Mouse (Mus musculus) kidney, postnatal 10 days (tissue): Measurements from ENCODE around the gene Mocs1.
A peak's percentile ranks its signal among the peaks of the same experiment; 100 is the strongest.
"Not testable (repeated sequence)": the region's sequence is repeated elsewhere in the genome, so short reads cannot be mapped to it uniquely, and the experiment has no call there.

ENCODE experiments used
- DNase-seq: peaks from one replicate; pipeline ENCODE4 v3.0.0; 2021; ENCODE audit warnings: mixed read lengths

The Mocs1 gene

DNA sequence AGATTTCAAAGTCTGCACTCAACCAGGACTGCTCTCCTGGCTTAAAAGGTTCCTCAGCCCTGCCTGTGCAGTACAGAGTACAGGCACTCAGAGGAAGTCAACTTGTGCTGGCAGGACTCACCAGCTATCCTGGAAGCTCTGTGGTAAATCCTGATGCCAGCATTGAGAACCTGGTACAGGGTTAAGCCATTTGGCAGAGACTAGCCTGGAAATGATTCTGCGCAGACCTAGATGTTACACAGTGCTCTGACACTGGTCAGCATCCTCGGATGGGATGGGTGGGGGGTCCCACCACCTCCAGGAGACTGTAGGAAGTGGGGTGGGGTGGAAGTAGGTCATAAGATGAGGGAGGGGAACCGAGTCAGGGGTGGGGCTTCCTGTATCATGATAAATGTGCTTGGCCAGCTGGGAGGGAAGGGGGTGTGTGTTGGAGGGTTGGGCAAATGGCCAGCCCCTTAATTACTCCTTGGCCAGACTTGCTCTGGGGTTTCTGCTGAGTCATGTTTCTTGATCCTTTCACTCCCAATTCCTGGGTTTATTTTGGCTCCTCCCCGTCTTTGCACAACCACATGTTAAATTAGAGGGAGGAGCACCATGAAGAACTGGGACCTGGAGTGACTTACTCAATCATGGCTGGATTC, 4.0 kb downstream of the Mocs1 start:
- peak; percentile 87 for DNase-seq

DNA sequence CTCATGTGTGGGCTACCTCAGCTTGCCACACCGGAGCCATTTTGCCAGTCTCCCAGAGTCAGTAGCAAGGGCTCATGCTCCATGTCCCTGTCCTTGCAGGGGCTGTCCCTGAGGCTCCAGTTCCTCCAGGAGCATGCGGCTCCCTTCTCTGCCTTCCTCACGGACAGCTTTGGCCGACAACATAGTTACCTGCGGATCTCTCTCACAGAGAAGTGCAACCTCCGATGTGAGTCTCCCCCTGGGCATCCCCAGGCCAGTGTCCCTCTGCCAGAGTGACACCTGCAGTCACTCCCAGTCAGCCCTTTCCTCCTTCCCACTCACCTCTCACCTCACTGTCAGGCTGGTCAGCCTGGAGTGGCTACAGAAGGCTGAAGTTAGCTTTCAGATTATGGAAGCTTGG, 4.9 kb downstream of the Mocs1 start:
- DNase-seq = peak; percentile 6

DNA sequence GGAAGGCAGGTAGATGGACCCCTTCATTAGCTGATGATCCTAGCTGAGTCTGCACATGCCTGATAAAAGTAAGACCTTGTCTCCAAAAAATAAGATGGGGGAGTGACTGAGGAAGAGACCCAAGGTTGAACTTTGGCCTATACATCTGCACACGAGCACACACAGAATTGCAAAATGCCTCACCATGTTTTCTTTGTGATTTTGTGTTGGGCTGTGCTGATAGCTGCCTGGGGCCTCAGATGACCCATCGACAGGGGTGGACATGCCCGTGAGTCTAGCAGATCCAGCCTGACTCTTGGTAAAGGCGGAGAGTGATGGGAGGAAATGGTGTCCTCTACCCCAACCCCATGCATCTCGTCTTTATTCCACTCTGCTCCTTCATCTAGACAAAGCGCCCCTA, 6.1 kb downstream of the Mocs1 start:
- DNase-seq = peak; percentile 2

DNA sequence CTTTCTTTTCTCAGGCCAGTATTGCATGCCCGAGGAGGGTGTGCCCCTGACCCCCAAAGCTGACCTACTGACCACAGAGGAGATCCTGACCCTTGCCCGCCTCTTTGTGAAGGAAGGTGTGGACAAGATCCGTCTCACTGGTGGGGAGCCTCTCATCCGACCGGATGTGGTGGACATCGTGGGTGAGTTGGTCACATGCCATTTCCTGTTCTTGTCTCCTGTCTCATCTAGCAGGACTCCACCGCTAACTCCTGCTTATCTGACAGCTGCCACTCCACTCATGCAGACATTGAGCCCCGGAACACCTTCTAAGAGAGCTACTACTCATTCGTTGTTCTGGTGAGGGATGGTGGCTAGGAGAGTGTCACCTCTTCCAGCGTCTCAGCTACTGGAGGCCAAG, 6.9 kb downstream of the Mocs1 start:
- DNase-seq = peak; percentile 6

DNA sequence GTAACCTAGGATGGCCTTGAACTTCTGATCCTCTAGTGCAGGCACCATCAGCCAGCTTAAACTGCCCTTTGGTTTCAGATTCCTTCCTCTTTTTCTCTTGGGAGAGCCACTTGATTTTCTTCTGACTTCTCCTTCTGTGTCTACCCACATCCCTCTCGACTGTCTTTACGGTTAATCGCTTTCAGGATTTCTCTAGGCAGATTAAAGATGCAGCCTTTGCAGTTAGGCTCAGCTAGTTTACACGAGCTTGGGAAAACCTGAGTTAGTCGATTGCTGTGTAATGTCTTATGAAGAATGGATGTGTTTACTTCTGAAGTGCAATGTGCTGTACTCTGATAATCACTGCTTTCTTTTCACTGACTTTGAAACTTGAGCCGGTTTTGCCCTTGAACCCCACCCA, 8.5 kb downstream of the Mocs1 start:
- DNase-seq = no peak

DNA sequence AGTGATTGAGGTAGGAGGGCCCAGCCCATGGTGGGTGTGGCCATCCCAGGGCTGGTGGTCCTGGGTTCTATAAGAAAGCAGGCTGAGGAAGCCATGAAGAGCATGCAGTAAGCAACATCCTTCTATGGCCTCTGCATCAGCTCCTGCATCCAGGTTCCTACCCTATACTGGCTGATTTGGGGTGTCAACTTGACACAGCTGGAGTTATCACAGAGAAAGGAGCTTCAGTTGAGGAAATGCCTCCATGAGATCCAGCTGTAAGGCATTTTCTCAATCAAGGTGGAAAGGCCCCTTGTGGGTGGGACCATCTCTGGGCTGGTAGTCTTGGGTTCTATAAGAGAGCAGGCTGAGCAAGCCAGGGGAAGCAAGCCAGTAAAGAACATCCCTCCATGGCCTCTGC, 9.1 kb downstream of the Mocs1 start:
- DNase-seq = peak; percentile 4

DNA sequence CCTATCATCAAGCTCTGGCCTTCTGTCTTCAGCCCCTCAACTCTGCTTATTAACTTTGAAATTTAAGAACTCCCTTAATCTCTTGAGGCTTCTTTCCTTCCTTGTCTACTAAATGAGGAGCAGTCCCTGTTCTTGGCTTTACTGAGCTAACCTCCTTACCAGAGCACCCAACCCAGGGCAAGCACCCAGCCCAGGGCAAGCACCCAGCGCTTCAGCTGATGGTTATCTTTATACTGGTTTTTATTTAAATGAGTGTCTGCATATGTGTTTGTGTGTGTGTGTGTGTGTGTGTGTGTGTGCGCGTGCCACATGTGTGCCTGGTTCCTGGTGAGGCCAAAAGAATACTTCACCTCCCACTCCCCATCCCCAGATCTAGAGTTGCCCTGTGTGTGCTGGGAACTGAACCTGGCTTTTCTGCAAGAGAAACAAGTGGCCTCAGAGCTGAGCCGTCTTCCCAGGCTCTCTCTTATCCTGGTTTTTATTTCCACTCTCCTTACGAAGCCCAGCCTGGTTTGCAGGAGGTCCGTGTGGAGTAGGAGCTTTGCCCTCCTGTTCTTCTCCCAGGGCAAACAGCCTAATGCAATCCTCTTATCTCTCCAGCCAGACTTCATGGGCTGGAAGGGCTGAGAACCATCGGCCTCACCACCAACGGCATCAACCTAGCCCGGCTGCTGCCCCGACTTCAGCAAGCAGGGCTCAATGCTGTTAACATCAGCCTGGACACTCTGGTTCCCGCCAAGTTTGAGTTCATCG, 10.8 kb downstream of the Mocs1 start:
- DNase-seq = peak; percentile 2

DNA sequence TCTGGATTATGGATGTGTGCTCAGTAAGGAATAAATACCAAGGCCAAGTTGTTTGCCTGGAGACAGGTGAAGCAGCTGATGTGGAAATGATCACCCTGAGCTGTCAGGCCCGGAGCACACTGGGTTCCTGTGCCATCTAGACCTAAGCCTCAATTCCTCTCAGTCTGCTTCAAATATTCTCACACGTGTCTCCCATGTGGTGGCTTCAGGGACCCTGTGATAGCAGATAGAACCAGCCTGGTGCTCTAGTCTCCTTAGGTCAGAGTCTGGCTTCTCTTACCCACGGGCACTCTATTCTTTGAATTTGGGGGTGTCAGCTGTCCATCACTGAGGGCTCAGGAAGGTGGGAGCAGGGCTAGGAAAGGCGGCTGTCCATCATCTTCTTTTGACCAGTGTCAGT, 11.5 kb downstream of the Mocs1 start:
- DNase-seq = no peak

DNA sequence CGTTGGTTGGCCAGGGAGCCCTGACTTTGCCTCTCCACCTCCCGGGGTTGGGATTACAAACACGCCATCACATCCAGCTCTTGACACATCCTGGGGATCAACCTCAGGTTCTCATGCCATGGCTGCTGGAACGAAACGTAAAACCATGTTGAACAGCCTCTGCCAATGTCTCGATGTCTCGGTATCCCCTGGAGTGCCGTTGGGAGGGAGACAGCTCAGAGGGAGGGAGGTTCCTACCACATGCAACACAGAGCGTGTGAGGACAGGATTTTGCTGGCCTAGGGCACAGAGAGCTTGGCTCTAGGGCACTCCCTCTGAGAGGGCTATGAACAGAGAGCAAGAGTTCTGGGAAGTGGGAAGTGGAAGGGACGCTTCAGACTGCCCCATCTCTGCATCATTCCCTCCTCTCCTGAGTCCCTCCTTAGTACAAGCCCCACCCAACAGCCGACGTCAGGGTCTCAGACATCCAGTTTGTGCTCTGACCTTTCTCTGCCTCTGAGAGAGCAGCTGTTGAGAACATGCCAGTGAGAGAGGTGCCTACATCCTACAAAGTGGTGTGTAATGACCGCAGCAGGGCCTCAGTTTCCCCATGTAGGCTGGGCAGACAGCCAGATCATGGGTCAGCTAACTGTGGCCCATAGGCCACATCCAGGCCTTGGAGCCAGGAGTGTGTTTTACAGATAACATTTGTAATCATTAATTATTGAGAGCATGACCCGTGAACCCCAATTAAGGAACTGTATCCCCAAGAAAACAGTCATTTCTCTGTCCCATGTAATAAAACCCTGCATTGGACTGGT, 12.4 kb downstream of the Mocs1 start:
- DNase-seq = peak; percentile 13

DNA sequence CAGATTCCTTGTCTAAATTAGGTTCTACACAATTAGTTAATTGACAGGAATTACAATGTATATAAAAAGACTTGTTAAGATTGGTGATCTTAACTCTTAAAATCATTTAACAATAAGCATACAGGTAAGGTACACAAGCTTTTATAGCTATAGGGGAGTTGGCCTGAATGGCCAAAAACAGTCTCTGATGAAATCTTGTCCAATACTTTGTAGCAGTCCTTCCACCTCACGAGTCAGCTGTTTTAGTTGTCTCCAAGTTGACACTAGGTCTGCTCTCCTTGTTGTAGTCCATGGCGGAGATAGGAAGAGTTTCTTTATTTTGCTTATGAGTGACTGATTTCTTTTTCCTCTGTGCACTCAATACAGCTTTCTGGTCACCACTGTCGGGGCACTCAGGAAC, 14.7 kb downstream of the Mocs1 start:
- not testable (repeated sequence) for DNase-seq

DNA sequence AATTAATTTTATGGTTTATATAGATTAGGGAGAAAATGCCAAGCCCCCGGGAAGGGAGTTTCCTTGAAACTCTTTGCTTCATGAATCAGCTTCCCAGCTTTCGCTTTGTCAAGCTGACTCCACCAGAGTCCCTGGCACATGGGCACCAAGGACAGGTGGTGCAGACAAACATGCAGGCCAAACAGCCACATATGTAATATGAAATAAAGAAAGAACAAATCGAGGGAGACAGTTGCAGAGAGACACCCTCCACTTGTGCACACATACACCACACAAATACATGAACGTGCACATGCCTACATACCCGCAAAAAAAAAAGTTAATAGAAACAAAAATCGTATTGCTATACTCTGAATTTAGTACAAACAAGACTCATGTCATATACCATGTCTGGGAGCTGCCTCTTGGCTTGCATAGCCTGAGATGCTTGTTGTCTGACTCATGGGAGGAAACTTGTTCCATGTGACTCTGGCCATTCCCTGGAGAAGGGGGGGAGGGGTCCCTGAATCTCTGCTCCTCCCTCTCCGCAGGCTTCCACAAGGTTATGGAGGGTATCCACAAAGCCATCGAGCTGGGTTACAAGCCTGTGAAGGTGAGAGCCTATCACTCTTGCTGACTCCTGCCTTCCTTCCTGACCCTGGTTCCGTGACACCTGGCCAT, 20.5 kb downstream of the Mocs1 start:
- peak; percentile 46 for DNase-seq

DNA sequence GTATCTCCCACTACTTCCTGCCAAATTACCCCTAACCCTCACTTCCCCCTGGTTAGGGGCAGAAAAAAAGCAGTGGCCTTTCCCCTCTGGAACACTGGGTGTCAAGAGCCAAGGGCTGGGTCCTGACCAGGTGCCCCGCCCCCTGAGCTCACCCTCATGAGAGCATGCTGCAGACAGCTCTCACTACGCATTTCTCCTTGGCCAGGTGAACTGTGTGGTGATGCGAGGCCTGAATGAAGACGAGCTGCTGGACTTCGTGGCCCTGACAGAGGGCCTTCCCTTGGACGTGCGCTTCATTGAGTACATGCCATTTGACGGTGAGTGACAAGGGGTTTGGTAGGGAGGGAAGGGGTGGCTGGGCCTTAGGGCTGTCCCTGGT, 21.1 kb downstream of the Mocs1 start:
- no peak for DNase-seq

DNA sequence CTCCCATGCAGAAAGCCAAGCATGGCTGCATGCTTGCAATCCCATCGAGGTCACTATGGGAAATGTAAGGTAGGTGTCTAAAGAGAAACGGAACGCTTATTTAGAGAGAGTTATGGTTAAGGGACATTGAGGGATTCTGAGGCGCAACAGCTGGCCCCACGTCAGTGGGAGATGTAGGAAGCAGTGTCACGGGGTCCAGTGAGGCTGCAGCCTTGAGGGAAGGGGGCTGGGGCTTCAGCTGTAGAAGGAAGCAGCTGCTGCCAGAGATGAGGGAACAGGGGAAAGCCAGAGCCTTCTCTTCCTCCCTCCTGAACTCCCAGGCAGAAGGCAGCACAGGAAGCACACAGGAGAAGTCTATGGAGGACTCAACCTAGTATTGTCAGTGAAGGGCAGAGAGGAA, 22.8 kb downstream of the Mocs1 start:
- DNase-seq = peak; percentile 79

DNA sequence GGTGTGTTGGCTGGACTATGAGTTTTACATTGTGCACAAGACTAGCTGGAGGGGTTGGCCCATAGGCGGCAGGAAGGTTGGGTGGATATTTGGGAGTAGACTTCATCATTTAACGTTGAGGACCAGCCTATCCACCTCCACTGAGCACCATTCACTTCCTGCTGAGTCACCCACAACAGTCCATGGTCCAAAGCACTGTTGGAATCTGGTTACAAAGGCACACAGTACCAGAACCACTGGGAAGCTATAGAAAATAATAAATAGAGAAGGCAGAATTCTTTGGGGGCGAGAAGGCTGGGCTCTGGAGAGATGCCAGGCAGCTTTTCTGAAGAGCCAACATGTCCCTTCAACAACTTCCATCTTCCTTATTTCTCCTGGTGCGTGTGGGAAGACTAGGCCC, 28.2 kb downstream of the Mocs1 start:
- no peak for DNase-seq

DNA sequence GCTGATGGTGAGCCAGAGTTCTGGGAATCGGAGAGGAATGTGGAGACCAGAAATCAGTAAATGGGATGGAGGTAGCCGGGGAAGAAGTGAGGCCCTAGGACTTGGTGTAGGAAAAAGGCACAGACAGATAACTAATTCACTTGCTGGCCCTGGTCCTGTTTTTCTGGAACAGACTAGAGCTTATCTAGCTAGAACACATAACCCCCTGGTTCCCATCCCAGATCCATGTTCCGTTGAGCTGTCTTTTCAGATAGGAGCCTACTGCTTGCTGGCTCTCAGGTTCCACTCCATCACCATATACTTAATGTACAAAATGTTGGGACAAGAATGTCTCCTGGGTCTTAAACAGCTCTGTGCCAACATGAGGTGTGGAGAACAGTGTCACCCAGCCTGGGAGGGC, 29.7 kb downstream of the Mocs1 start:
- DNase-seq = no peak

DNA sequence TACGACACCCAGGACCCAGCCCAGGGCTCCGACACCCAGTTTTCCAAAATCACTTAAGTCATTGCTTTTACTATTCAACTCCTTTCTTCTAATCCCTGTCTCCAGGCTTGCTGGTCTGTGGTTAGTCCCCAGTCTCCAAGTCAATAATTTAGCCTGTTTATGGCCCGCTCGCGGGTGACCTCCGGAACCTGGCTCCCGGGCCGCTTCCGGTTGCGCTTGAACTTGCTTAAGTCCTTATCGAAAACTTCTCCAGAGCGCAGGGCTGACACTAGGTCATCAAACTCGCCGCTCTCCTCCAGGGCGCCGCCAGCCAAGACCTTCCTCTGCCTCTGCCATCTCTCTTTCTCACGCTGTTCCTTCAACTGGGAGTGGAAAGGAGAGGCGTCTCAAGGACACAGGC, 30.2 kb downstream of the Mocs1 start:
- DNase-seq = peak; percentile 68

DNA sequence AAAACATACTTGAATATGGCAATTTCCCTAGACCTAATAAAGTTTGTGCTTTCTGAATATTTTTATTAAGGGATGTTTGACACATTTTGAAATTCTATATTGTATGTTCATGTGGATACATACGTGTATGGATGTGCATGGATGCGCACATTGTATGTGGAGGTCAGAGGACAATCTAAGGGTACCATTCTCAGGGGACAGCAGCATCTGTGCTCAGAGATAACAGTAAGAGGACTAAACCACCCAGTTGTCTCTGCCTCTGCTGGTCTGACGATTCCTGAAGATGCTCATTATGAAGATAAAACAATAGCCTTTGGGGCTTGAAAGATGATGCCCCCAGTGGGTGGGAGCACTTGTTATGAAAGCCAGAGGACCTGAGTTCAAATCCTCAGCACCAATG, 36.7 kb downstream of the Mocs1 start:
- no peak for DNase-seq

DNA sequence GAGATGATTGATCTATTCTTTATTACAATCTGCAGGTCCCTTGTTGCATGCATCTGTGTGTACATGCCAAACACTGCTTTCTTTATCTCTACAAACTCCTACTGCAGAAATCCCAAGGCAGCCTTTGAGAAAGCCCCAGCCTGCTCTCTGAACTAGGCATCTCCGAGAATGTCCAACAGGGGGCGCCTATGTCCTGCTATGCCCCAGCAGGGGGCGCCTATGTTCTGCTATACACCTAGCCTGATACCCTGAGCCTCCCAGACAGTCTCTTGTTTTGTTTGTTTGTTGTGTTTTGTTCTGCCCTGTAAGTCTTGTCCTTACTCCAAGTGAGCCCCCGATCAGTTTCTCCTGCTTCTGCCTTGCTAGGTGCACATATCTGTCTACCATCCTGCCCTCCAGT, 40.1 kb downstream of the Mocs1 start:
- peak; percentile 87 for DNase-seq

DNA sequence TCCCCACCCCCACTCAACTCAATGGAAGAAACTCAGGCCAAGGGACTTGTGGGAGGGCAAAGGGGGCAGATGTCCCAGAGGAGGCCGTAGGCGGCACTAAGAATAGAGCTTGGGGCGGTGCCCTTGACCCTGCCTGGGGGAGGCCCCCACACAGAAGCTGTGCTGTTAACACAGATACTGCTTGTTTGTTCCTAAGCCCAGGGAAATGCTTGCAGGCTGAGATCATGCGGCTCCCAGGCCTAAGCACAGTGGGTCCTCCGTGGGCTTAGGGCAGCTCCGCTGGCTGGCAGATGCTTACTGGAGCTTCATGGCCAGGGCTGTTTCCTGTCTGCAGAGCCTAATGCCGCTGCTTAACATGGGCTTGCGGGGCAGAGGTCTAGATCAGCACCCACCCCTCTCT, 44.5 kb downstream of the Mocs1 start:
- DNase-seq = peak; percentile 42

DNA sequence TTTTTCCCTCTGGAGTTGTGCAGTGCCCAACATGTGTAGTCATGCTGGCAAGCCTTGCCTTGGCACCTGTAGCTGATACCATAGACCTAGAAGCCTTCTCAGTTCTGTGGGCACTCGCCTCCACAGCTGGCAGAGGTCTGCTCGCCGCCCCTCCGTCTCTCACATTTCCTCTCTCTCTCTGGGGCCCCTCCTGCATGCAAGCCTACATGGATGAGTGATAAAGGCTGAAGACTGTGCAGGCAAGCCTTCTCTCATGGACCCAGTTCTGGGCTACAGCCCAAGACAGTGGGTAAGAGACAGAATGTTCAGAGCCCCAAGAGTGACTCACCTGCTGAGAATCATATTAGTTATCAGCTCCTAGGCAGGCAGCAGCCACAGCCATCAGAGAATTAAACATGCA, 45.9 kb downstream of the Mocs1 start:
- no peak for DNase-seq

DNA sequence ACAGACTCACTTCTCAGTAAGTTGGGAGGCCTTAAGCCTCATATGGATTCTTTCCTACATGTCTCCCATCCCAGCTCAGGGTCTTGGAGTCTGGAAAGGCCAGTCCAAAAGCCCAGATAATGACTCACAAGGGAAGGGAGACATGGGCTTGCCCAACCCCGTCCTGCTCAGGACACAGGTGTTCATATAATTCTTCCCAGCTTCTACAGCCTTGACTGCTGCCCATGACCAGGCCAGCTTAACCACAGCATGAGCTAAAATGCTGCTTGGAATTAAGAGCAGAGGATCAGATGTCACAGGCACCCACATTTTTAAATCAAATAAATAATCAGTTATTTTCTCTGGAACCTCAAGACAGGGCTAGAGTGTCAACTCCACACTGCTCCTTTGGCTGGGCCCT, 47.0 kb downstream of the Mocs1 start:
- no peak for DNase-seq

DNA sequence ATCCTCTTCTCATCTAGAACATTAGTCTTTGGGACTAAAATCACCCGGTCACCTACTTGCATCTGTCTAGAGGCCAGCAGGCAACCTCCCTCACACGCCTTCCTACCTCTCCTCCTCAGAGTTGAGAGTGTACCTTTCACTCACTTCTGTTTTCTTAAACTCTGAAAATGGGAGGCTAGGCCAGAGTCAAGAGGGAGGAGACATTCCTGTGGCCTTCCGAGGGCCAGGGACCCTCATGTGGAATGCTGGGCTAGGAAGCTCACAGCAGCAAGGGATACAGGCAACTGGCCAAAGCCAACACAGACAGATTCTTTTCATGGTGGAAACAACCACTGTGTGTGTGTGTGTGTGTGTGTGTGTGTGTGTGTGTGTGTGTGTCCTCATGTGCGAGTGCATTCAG, 49.2 kb downstream of the Mocs1 start:
- peak; percentile 86 for DNase-seq

DNA sequence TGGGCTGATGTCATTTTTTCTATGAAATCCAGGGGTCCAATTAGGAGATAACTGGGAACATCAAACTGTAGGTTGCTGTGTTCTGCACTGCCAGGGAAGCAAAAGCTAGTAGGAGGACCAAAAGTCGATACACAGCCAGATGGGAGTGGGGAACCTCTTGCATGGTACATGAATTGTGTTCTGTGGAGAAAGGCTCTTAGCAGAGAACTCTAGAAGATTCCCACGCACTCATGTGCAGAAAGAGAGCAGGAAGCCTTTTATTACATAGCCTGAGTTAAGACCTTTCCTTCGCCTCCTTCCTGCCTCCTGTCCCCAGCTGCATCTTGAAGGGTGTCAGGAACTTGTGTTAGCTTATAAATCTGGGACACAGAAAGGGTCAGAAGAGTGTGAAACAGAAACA, 53.7 kb downstream of the Mocs1 start:
- DNase-seq = no peak

DNA sequence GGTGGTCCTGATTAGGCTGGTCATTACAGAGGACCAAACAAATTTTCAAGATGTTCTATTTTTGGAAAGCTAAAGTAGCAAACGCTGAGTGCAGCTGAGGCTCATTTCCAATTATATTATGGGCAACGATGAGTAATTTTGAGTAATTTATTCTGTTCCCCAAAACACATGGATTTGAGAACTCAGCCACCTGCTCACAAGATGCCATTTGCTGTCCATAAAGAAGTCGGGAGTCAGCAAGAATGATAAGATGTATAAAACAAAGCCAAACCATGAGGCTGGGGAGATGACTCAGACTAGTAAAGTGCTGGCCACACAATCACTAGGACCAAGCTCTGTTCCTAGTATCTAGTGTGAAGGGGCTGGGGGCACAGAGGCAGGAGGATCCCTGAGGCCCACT, 56.3 kb downstream of the Mocs1 start:
- no peak for DNase-seq
